Mouse (Mus musculus) thymus, adult 18-20 months (tissue): ENCODE results near the gene Gm42421.

Experiments
- DNase-seq, 2 experiments: peaks; one replicate each; pipeline ENCODE4 v3.0.0; 2022; ENCODE audit warnings: mixed read lengths in 2 of 2

Gm42421 gene

DNA sequence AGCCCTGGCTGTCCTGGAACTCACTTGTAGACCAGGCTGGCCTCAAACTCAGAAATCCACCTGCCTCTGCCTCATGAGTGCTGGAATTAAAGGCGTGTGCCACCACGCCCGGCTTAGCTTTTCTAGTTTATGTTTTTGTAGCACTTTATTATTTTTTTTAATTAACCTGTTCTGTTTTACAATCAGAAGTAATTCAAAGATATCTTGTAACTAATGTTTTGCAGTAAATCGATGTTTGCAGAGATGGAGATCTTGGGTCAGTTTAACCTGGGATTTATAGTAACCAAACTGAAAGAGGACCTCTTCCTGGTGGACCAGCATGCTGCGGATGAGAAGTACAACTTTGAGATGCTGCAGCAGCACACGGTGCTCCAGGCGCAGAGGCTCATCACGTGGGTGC lies at the start of gene Gm42421:
Gm42421 (plus strand) TSS at position 301 of the 400 bp plus-strand sequence.
- DNase-seq = no peak

- no peak for DNase-seq
Measured at GRCm38 (mm10) chr5:143885274-143885673, 42.7 kb upstream of the Gm42421 start.

GRCm38 (mm10) chr5:143890741-143891140 lies 37.2 kb upstream of the Gm42421 start:
- DNase-seq = no peak

DNA sequence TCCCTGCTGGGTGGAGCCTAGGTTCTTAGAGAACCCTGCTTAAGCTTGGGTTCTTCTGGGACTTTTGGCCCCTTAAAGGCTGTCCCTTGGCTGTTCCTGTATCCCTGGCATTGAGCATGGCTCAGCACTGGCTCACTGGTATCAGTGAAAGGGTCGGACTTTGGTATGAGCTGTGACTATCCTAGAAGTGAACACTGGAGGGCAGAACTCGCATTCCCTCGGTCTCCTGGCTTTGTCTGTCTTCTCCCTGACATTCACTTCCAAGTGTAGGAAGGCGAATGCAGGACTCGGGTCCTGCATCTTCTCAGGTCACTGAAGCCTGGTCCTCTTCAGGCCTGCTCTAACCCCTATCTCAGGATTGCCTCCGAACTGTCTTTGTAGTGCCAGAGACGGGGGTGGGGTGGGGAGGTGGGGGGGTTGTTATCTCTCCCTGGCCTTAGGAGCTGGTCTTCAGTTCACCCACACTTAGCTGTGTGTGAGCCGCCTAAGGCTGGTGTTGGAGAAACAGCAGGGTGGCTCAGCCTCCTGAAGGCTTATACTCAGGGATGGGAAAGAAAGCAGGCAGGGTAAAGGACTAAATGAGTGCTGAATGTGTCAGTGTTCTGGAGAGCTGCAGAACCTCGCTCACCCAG lies 35.6 kb upstream of the Gm42421 start:
- no peak for DNase-seq

DNA sequence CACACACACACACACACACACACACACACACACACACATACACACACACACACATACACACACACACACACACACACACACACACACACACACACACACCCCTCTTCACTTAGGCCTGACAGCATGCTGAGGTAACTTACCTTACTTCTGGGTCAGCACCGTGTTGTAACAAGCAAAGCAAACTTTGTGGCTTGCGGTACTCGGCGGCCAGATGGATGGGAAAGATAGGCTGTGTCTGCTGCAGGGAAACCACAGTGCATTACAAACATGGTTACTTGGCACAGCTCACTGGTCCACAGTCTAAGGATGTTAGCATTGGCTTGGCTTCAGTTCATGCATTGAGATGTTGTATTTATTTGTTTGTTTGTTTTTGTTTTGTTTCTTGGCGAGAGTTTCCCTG lies 34.6 kb upstream of the Gm42421 start:
- no peak for DNase-seq

DNA sequence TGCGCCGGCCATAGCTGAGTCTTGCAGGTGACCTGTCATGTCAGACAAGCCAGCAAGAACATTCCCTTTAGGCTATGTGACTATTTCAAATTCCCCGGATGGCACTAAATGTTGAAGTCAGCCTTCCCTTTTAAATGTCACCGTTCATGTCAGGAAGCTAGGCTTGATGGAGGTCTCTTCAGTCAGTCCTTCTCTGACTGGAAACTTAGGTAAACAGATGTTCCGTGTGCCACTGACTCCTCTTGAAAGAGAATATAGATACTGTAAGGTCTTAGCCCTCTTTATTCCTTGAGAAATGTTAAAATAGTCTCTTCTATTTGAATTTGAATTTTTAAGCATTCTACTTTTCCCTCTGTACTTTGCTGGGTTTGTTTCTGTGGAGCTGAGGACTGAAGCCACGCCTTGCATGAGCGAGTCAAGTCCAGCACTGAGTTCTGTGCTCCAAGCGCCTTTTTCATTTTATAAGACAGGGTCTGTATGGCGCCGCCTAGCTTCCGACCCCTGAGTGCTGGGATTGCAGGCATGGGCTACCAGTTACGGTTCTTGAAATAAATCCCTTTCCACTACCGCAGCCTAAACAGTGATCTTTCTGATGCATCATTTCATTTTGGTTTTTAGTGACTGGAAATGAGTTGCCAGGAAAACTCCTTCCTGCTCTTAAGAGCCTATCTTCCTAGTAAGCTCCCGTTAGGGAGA lies 30.2 kb upstream of the Gm42421 start, which contains the start of gene Ankrd61:
Ankrd61 (minus strand) TSS at position 51 of the 696 bp plus-strand sequence.
- DNase-seq = no peak

GRCm38 (mm10) chr5:143902111-143902510 lies 25.9 kb upstream of the Gm42421 start:
- no peak for DNase-seq

DNA sequence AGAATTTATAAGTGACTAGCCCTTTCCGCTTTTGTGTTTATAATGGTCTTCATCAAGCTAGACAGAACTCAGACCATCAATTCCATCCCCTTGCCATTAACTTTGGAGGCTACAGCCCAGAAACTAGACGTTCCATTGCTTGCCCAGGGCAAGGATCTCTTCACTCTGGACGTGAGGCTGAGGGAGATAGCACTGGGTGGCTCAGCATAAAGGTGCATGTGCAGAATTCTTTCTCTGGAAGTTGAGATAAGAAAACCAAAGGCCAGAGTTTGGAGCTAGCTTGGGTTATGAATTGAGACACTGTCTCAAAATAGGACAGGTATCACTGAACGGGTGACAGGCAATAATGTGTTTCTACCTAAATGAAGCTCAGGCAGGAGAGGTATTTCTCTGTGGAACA lies 24.2 kb upstream of the Gm42421 start:
- DNase-seq = no peak

- DNase-seq = no peak
Measured at GRCm38 (mm10) chr5:143906429-143906828, 21.5 kb upstream of the Gm42421 start.

DNA sequence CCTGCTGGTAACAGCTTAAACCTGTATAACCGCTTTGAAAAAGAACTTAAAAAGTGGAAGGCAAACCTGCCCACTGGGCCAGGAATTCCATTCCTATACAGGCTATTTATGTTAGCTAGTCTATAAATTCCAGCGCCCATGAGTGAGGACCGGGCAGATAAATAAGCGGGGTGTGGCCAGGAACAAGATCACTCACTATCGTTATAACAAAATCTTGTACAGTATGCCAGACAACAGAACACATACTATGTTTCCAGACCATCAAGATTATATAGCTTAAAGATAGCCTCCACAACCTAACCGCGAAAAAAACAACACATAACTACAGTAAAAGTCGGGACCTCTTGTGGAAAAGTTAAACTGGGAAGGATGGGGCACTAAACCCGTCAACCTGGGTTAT lies 19.0 kb upstream of the Gm42421 start:
- DNase-seq = no peak

- DNase-seq = peak; percentile 89 to 94
Measured at GRCm38 (mm10) chr5:143909417-143910400, 18.3 kb upstream of the Gm42421 start, which contains the start of the genes Aimp2 and Pms2. Gene Aimp2 (minus strand): TSS chr5:143909847. Gene Pms2 (plus strand): TSS chr5:143909964.

DNA sequence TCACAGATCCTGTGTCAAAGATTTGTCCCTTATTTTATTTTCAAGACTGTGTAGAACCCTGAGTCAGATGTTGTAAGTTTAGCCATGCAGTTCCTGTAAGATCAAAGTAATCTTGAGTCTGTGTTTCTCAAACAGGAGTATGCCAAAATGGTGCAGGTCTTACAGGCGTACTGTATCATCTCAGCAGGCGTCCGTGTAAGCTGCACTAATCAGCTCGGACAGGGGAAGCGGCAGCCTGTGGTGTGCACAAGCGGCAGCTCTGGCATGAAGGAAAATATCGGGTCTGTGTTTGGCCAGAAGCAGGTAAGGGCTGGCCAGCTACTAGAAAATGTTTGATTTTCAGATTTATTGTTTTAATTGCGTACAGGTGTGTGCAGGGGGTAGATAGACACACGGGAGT lies 11.8 kb upstream of the Gm42421 start:
- no peak for DNase-seq

- DNase-seq = peak in 1 of 2 experiments; percentile 38
Measured at GRCm38 (mm10) chr5:143917418-143917817, 10.6 kb upstream of the Gm42421 start.

GRCm38 (mm10) chr5:143918120-143918519 lies 9.9 kb upstream of the Gm42421 start:
- no peak for DNase-seq

DNA sequence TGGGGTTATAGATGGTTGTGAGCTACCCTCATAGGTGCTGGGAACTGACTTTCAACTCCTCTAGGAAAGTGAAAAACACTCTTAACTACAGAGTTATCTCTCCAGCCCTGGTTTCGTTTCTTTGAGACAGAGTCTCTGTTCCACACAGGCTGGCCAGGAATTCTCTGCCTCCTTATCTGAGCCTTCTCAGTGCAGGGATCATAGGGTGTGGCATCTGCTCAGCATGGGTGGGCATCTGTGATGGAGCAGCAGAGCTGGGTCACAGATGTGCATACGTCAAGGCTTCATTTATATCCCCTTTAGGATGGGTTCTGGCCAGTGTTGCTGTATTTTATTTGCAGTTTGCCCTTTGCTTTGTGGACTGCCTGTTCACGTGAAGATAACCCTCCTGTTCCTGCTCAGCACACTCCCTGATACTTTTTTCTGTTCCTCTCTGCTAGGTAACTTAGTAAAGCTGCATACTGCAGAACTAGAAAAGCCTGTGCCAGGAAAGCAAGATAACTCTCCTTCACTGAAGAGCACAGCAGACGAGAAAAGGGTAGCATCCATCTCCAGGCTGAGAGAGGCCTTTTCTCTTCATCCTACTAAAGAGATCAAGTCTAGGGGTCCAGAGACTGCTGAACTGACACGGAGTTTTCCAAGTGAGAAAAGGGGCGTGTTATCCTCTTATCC lies 3.1 kb upstream of the Gm42421 start:
- DNase-seq = no peak

GRCm38 (mm10) chr5:143929291-143929690 lies 1.3 kb downstream of the Gm42421 start:
- DNase-seq = no peak

GRCm38 (mm10) chr5:143930656-143931055 lies 2.7 kb downstream of the Gm42421 start:
- DNase-seq = no peak

GRCm38 (mm10) chr5:143931863-143932580 lies 4.0 kb downstream of the Gm42421 start:
- no peak for DNase-seq

- no peak for DNase-seq
Measured at GRCm38 (mm10) chr5:143932831-143933230, 4.9 kb downstream of the Gm42421 start, which contains the start of gene Rsph10b. Gene Rsph10b (plus strand): TSS chr5:143933035.

- DNase-seq = no peak
Measured at GRCm38 (mm10) chr5:143933414-143933813, 5.4 kb downstream of the Gm42421 start.

DNA sequence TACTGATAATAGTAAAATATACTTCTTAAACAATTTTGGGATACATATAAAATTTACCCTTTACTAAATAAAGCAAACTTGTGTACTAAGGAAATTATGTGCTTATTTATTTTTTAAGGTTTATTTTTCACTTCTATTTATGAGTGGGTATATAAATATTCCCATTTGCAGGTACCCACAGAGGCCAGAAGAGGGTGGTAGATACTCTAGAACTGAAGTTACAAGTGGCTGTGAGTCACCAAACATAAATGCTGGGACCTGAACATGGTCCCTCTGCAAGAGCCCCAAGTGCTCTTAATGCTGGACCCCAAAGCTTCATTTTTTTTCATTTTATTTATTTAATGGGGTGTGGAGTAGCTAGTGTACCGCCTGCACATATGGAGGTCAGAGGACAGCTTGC lies 5.9 kb downstream of the Gm42421 start:
- no peak for DNase-seq

DNA sequence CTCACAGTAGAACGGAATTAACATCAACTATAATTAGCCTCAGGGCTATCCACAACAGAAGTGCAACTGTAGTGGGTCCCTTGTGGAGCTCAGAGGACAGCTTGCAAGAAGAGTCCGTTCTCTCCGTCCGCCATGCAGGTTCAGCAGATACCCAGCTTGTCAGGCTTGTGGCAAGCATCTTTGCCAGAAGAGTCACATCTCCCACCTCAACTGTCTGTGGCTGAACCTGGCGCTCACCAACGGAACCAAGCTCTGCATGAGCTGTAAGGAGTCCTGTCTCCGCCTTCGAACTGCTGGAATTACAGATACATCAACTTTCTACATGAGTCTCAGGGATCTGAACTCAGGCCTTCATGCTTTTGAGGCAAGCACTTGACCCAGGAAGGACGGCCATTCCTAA lies 8.2 kb downstream of the Gm42421 start:
- no peak for DNase-seq
